Mouse (Mus musculus) cortical plate, adult 2 months (tissue): Measurements from ENCODE around the gene Dlg2.

Experiments
- CTCF ChIP-seq: fragments of 200-500 bp; IDR thresholded peaks from 2 replicates; pipeline ENCODE4 v1.5.1; 2011; ENCODE audit warnings: mild to moderate bottlenecking, control low read depth, low read length; ENCODE audit not compliant: insufficient read depth; ENCODE audit errors: extremely low read depth
- POLR2A ChIP-seq: fragments of 200-500 bp; IDR thresholded peaks from 2 replicates; pipeline ENCODE4 v1.6.1; 2011; ENCODE audit warnings: mild to moderate bottlenecking, low read length, control low read depth; ENCODE audit not compliant: insufficient read depth; ENCODE audit errors: extremely low read depth

DNA sequence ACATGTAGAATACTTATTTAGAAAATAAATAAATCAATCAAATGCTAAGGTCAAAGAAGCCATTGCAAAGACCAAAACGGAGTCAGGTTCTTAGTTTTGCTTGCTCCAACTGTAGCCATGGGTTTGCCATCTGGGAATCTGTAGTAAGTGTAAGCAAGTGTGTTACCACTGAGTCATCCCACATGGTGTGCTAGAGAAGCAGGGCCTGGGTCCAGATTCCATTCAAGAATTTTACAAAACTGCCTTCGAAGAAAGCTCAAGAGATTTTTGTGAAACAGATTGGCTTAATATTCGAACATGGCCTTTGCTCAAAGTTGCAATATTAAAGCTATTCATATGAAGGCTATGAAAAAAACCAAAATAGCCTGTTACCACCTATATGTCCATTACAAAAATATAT is 633.1 kb downstream of the Dlg2 start:
- TF ChIP-seq POLR2A = no peak
- TF ChIP-seq CTCF = no peak
